Mouse (Mus musculus) lung, embryonic 16.5 days (tissue): ENCODE results near the gene Nes. TPM values are rescaled to one million over a fixed set of nuclear protein-coding genes. Genes with fewer than 3 reads are reported as not detected.

Source experiments
- ATAC-seq: fragments of 200-750 bp; cut with Nextera tagmentation; 2 replicates; pipeline ENCODE4 v1.8.0; 2017; ENCODE audit warnings: low read depth, mild to moderate bottlenecking, moderate library complexity
- H3K27ac ChIP-seq: fragments of 300-500 bp; sonication (generic); 2 replicates; pipeline ENCODE4 v1.5.1; 2014; ENCODE audit warnings: mild to moderate bottlenecking, control low read depth, low read length
- H3K27me3 ChIP-seq: fragments of 300-500 bp; sonication (generic); 2 replicates; pipeline ENCODE4 v1.6.1; 2014; ENCODE audit warnings: low read depth, low read length, mixed read lengths; ENCODE audit not compliant: control insufficient read depth, insufficient read depth
- H3K36me3 ChIP-seq: fragments of 300-500 bp; sonication (generic); 2 replicates; pipeline ENCODE4 v1.6.1; 2014; ENCODE audit warnings: low read length; ENCODE audit not compliant: control insufficient read depth, insufficient read depth
- H3K4me1 ChIP-seq: fragments of 300-500 bp; sonication (generic); replicated peaks from 2 replicates; pipeline ENCODE4 v1.6.1; 2014; ENCODE audit warnings: low read length, mixed read lengths; ENCODE audit not compliant: control insufficient read depth, insufficient read depth
- H3K4me2 ChIP-seq: fragments of 300-500 bp; sonication (generic); 2 replicates; pipeline ENCODE4 v1.6.1; 2014; ENCODE audit warnings: low read depth, low read length, control low read depth
- H3K4me3 ChIP-seq: fragments of 300-500 bp; sonication (generic); 2 replicates; pipeline ENCODE4 v1.5.1; 2014; ENCODE audit warnings: mild to moderate bottlenecking, low read length, control low read depth
- H3K9ac ChIP-seq: fragments of 300-500 bp; sonication (generic); 2 replicates; pipeline ENCODE4 v1.6.1; 2014; ENCODE audit warnings: low read length, control low read depth
- H3K9me3 ChIP-seq: fragments of 300-500 bp; sonication (generic); 2 replicates; pipeline ENCODE4 v1.6.1; 2016; ENCODE audit warnings: low read length; ENCODE audit not compliant: control insufficient read depth
- WGBS: fragments of 180-500 bp; shearing (Covaris S2); extraction: QIAGEN DNeasy Blood & Tissue Kit; methylation state at CpG from one replicate; pipeline ENCODE4 v1.1.7; 2014; 5-methylcytosine and 5-hydroxymethylcytosine counted together
- polyA plus RNA-seq: library from polyadenylated mRNA; unstranded; fragments of >200 nt; fragmentation: Nextera tagmentation; extraction: Ambion mirVana; gene quantifications from 2 replicates; pipeline ENCODE4 v1.2.1, GENCODE M21; 2015

The Nes gene
- polyA plus RNA-seq, 1 experiment from 2014 or later = 15.5 TPM

- no peaks in the 10 kb centered on the region for H3K9me3 ChIP-seq
- no peaks in the 10 kb centered on the region for H3K27me3 ChIP-seq
- no peak for ATAC-seq
- H3K4me1 ChIP-seq = peaks cover 37% of the 10 kb centered on the region
- H3K27ac ChIP-seq = no peak overlapping the region
- WGBS = 80% methylated on average over 5 of the region's 5 CpGs
- H3K9ac ChIP-seq = no peak overlapping the region
- H3K36me3 ChIP-seq = no peaks in the 10 kb centered on the region
- H3K4me3 ChIP-seq = no peak overlapping the region
- H3K4me2 ChIP-seq = no peak overlapping the region
Observed at GRCm38 (mm10) chr3:87979493-87979892, 8.6 kb downstream of the Nes start.

GRCm38 (mm10) chr3:87980085-87980484, 9.2 kb downstream of the Nes start:
- Histone ChIP-seq H3K27ac (no peak overlapping the region), H3K27me3 (no peaks in the 10 kb centered on the region), H3K4me1 (peaks cover 37% of the 10 kb centered on the region), H3K9me3 (no peaks in the 10 kb centered on the region), H3K36me3 (no peaks in the 10 kb centered on the region), H3K9ac (no peak overlapping the region), H3K4me2 (no peak overlapping the region), H3K4me3 (no peak overlapping the region)
- 47% methylated on average over 3 of the region's 3 CpGs for WGBS
- no peak for ATAC-seq

- no peaks in the 10 kb centered on the region for H3K36me3 ChIP-seq
- no peak for ATAC-seq
- H3K4me2 ChIP-seq = no peak overlapping the region
- no peak overlapping the region for H3K27ac ChIP-seq
- H3K4me1 ChIP-seq = peaks cover 44% of the 10 kb centered on the region
- H3K27me3 ChIP-seq = no peaks in the 10 kb centered on the region
- 71% methylated on average over 5 of the region's 5 CpGs for WGBS
- no peaks in the 10 kb centered on the region for H3K9me3 ChIP-seq
- H3K9ac ChIP-seq = no peak overlapping the region
- no peak overlapping the region for H3K4me3 ChIP-seq
Observed at GRCm38 (mm10) chr3:87980728-87981127, 9.8 kb downstream of the Nes start.

GRCm38 (mm10) chr3:87981214-87981760, 10.4 kb downstream of the Nes start:
- Histone ChIP-seq H3K27me3 (no peaks in the 10 kb centered on the region), H3K9ac (no peak overlapping the region), H3K4me2 (no peak overlapping the region), H3K4me3 (no peak overlapping the region), H3K4me1 (peaks cover 48% of the 10 kb centered on the region), H3K9me3 (no peaks in the 10 kb centered on the region), H3K27ac (peak overlapping the region; percentile 98), H3K36me3 (no peaks in the 10 kb centered on the region)
- no peak for ATAC-seq
- 80% methylated on average over 6 of the region's 6 CpGs for WGBS

GRCm38 (mm10) chr3:87981894-87982835, 11.3 kb downstream of the Nes start:
- Histone ChIP-seq H3K27ac (peak overlapping the region; percentile 98), H3K9ac (peak overlapping the region; percentile 57), H3K9me3 (no peaks in the 10 kb centered on the region), H3K4me1 (peaks cover 56% of the 10 kb centered on the region), H3K4me3 (peak overlapping the region; percentile 9), H3K4me2 (peak overlapping the region; percentile 50), H3K36me3 (no peaks in the 10 kb centered on the region), H3K27me3 (no peaks in the 10 kb centered on the region)
- 28% methylated on average over 12 of the region's 12 CpGs for WGBS
- ATAC-seq = peak; percentile 64

- Histone ChIP-seq H3K4me1 (peaks cover 64% of the 10 kb centered on the region), H3K27ac (peak overlapping the region; percentile 98), H3K4me2 (peak overlapping the region; percentile 50), H3K9me3 (no peaks in the 10 kb centered on the region), H3K4me3 (peak overlapping the region; percentile 24), H3K36me3 (no peaks in the 10 kb centered on the region), H3K27me3 (no peaks in the 10 kb centered on the region), H3K9ac (peak overlapping the region; percentile 57)
- 2% methylated on average over 13 of the region's 13 CpGs for WGBS
- peak; percentile 81 for ATAC-seq
Observed at GRCm38 (mm10) chr3:87982836-87983601, 12.1 kb downstream of the Nes start.

- H3K27ac ChIP-seq = peak overlapping the region; percentile 98
- peaks cover under 1% of the 10 kb centered on the region for H3K27me3 ChIP-seq
- no peak for ATAC-seq
- no peaks in the 10 kb centered on the region for H3K36me3 ChIP-seq
- H3K9ac ChIP-seq = peak overlapping the region; percentile 34; the same call in 1 of the 2 replicates
- no peaks in the 10 kb centered on the region for H3K9me3 ChIP-seq
- H3K4me1 ChIP-seq = peaks cover 67% of the 10 kb centered on the region
- WGBS = 42% methylated on average over 6 of the region's 6 CpGs
- H3K4me2 ChIP-seq = peak overlapping the region; percentile 50
- H3K4me3 ChIP-seq = no peak overlapping the region; the same call in 1 of the 2 replicates
Observed at GRCm38 (mm10) chr3:87983627-87984026, 12.7 kb downstream of the Nes start.

- Histone ChIP-seq H3K9ac (peak overlapping the region; percentile 44; the same call in 1 of the 2 replicates), H3K27ac (peak overlapping the region; percentile 98), H3K36me3 (no peaks in the 10 kb centered on the region), H3K9me3 (no peaks in the 10 kb centered on the region), H3K4me3 (no peak overlapping the region), H3K27me3 (peaks cover 5% of the 10 kb centered on the region), H3K4me2 (no peak overlapping the region), H3K4me1 (peaks cover 67% of the 10 kb centered on the region)
- ATAC-seq = no peak
- 25% methylated on average over 3 of the region's 3 CpGs for WGBS
Observed at GRCm38 (mm10) chr3:87984094-87984493, 13.2 kb downstream of the Nes start.
